Mouse (Mus musculus) limb, embryonic 10.5 days (tissue): Measurements from ENCODE around the gene Gm14434. TPM values are rescaled to one million over a fixed set of nuclear protein-coding genes. Genes with fewer than 3 reads are reported as not detected.
"Not testable (repeated sequence)": the region's sequence is repeated elsewhere in the genome, so short reads cannot be mapped to it uniquely, and the experiment has no call there.

Source experiments
- DNase-seq: peaks from one replicate; pipeline ENCODE4 v3.0.0-alpha.2; 2017; ENCODE audit warnings: low spot score
- H3K27ac ChIP-seq: fragments of 300-500 bp; sonication (generic); 2 replicates; pipeline ENCODE4 v1.5.1; 2016; ENCODE audit warnings: mild to moderate bottlenecking
- H3K27me3 ChIP-seq: fragments of 300-500 bp; sonication (generic); 2 replicates; pipeline ENCODE4 v1.6.1; 2016; ENCODE audit warnings: low read depth, mild to moderate bottlenecking; ENCODE audit not compliant: poor library complexity, severe bottlenecking
- H3K36me3 ChIP-seq: fragments of 300-500 bp; sonication (generic); 2 replicates; pipeline ENCODE4 v1.6.1; 2016; ENCODE audit warnings: mild to moderate bottlenecking, moderate library complexity
- H3K4me1 ChIP-seq: fragments of 300-500 bp; sonication (generic); 2 replicates; pipeline ENCODE4 v1.6.1; 2016
- H3K4me3 ChIP-seq: fragments of 300-500 bp; sonication (generic); 2 replicates; pipeline ENCODE4 v1.5.1; 2016; ENCODE audit warnings: mild to moderate bottlenecking, moderate library complexity
- H3K9me3 ChIP-seq: fragments of 300-500 bp; sonication (generic); replicated peaks from 2 replicates; pipeline ENCODE4 v1.6.1; 2016; ENCODE audit warnings: mild to moderate bottlenecking
- WGBS: fragments of 180-500 bp; shearing (Covaris S2); methylation state at CpG from one replicate; pipeline ENCODE4 v1.1.7; 2016; 5-methylcytosine and 5-hydroxymethylcytosine counted together
- polyA plus RNA-seq: library from polyadenylated mRNA; unstranded; fragments of >200 nt; fragmentation: Nextera tagmentation; extraction: Ambion mirVana; gene quantifications from 2 replicates; pipeline ENCODE4 v1.2.1, GENCODE M21; 2016

Gene Gm14434
- polyA plus RNA-seq: 0.21 TPM in 1 of 2 replicates, not detected in the other

GRCm38 (mm10) chr2:176486683-176487082 lies at the start of gene Gm14434:
TSS of gene Gm14434 (minus strand) at chr2:176486783.
- H3K27me3 ChIP-seq, DNase-seq, H3K36me3 ChIP-seq, H3K4me3 ChIP-seq, H3K4me1 ChIP-seq, H3K27ac ChIP-seq, H3K9me3 ChIP-seq: not testable (repeated sequence)
- WGBS: no CpG with 5 or more reads among the region's 4 CpGs

- no CpG with 5 or more reads among the region's 9 CpGs for WGBS
- H3K9me3 ChIP-seq, H3K4me1 ChIP-seq, H3K27ac ChIP-seq, H3K4me3 ChIP-seq, H3K27me3 ChIP-seq, DNase-seq, H3K36me3 ChIP-seq: not testable (repeated sequence)
Observed at GRCm38 (mm10) chr2:176520756-176521155, 34.2 kb upstream of the Gm14434 start, which contains the start of gene Zfp967. TSS of gene Zfp967 (plus strand) at chr2:176521056.

- not testable (repeated sequence) for DNase-seq, H3K4me3 ChIP-seq, H3K36me3 ChIP-seq, H3K9me3 ChIP-seq, H3K4me1 ChIP-seq, H3K27ac ChIP-seq, H3K27me3 ChIP-seq
- no CpG with 5 or more reads among the region's 6 CpGs for WGBS
Observed at GRCm38 (mm10) chr2:176423294-176423693, 63.3 kb downstream of the Gm14434 start, which contains the start of gene Gm14435. TSS of gene Gm14435 (plus strand) at chr2:176423594.

Other genes with a start within 250 kb of the Gm14434 start
- not detected in 2 replicates for gene Gm11009, start 167.3 kb downstream of the Gm14434 start, polyA plus RNA-seq
- 9.3 and 10.5 TPM in 2 replicates for gene Gm14435, start 63.2 kb downstream of the Gm14434 start, polyA plus RNA-seq
- gene Zfp967, start 34.3 kb upstream of the Gm14434 start, polyA plus RNA-seq: not detected in 2 replicates
- gene Gm14308, start 149.6 kb upstream of the Gm14434 start, polyA plus RNA-seq: 6.9 and 8.3 TPM in 2 replicates
- 9.1 and 14.1 TPM in 2 replicates for gene Zfp973, start 183.7 kb upstream of the Gm14434 start, polyA plus RNA-seq
- 25.8 and 27.4 TPM in 2 replicates for gene Gm14305, start 221.5 kb upstream of the Gm14434 start, polyA plus RNA-seq